Mouse (Mus musculus) kidney, adult 2 months (tissue): ENCODE measurements around the gene Aamp. TPM values are rescaled to one million over a fixed set of nuclear protein-coding genes. Genes with fewer than 3 reads are reported as not detected.
A peak's percentile ranks its signal among the peaks of the same experiment; 100 is the strongest.

ENCODE experiments used
- DNase-seq: peaks from one replicate; pipeline ENCODE4 v3.0.0; 2021
- H3K27ac ChIP-seq: fragments of 200-500 bp; 2 replicates; pipeline ENCODE4 v1.5.1; 2012; ENCODE audit warnings: low read depth, low read length, control low read depth, inconsistent platforms; ENCODE audit not compliant: insufficient read depth
- H3K27me3 ChIP-seq: fragments of 200-500 bp; replicated peaks from 2 replicates; pipeline ENCODE4 v1.6.1; 2012; ENCODE audit warnings: mild to moderate bottlenecking, moderate library complexity, low read length, inconsistent platforms; ENCODE audit not compliant: control insufficient read depth, insufficient read depth
- H3K36me3 ChIP-seq: fragments of 200-500 bp; 2 replicates; pipeline ENCODE4 v1.6.1; 2012; ENCODE audit warnings: mild to moderate bottlenecking, moderate library complexity, low read length, inconsistent platforms; ENCODE audit not compliant: control insufficient read depth, insufficient read depth
- H3K4me1 ChIP-seq: fragments of 200-500 bp; 2 replicates; pipeline ENCODE4 v1.6.1; 2011; ENCODE audit warnings: low read length; ENCODE audit not compliant: control insufficient read depth, insufficient read depth
- H3K4me3 ChIP-seq: fragments of 200-500 bp; 2 replicates; pipeline ENCODE4 v1.5.1; 2011; ENCODE audit warnings: mild to moderate bottlenecking, low read depth, low read length, control low read depth; ENCODE audit not compliant: insufficient read depth
- CTCF ChIP-seq: fragments of 200-500 bp; conservative IDR thresholded peaks from 2 replicates; pipeline ENCODE4 v1.5.1; 2011; ENCODE audit warnings: low read depth, mild to moderate bottlenecking, control low read depth, low read length, moderate library complexity, mixed read lengths; ENCODE audit not compliant: insufficient read depth, insufficient read length
- POLR2A ChIP-seq: fragments of 200-500 bp; IDR thresholded peaks from one replicate; pipeline ENCODE4 v1.6.1; 2011; ENCODE audit warnings: low read depth, low read length, control low read depth
- WGBS: fragments of 180-500 bp; shearing (Covaris S2); methylation state at CpG from one replicate; pipeline ENCODE4 v1.1.7; 2018; 5-methylcytosine and 5-hydroxymethylcytosine counted together
- polyA plus RNA-seq: library from polyadenylated mRNA; depleted of rRNA; stranded (reverse); fragments of >200 nt; gene quantifications from 2 replicates; pipeline ENCODE4 v1.2.3, GENCODE M21; 2012

The Aamp gene
- polyA plus RNA-seq, 1 experiment, result 217 TPM

DNA sequence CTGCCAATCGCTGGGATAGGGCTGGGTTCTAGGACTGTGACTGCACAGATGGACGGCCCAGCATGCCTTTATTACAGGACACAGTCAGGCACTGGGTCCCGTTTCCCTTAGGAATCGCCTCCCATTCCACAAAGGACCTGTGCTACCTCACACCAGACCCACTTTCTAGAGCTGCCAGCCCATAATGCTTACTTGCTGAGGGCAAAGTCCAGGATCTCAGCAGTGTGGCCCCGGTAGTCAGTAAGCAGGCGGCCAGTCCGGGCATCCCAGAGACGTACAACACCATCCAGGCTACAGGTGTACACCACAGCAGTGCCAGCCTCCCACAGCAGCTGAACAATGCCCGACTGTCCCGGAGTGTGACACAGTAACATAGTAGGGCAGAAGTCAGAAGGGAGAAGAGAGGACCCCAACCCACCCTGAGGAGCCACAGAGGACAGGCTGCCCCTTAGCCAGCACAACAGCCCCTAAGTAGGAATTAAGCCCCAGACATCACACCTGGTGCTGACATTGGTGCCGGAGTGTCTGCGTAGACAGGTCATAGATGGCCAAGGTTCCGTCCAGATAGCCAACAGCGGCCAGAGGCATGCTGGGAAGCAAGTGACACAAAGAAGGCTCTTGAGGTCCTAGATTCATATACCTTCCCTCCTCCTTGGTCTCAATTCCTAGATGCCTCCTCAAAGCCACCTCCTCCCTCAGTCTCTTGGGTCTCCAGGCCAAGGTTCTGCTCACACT is 3.8 kb downstream of the Aamp start:
- Histone ChIP-seq H3K27ac (no peak overlapping the region), H3K27me3 (no peaks in the 10 kb centered on the region), H3K4me3 (no peak overlapping the region), H3K4me1 (peaks cover 3% of the 10 kb centered on the region; the same call in 1 of the 2 replicates), H3K36me3 (peaks cover 3% of the 10 kb centered on the region; the same call in 1 of the 2 replicates)
- no peak for TF ChIP-seq CTCF
- TF ChIP-seq POLR2A, result no peak
- peak; percentile 38 for DNase-seq
- 75% methylated on average over 14 of the region's 14 CpGs for WGBS

DNA sequence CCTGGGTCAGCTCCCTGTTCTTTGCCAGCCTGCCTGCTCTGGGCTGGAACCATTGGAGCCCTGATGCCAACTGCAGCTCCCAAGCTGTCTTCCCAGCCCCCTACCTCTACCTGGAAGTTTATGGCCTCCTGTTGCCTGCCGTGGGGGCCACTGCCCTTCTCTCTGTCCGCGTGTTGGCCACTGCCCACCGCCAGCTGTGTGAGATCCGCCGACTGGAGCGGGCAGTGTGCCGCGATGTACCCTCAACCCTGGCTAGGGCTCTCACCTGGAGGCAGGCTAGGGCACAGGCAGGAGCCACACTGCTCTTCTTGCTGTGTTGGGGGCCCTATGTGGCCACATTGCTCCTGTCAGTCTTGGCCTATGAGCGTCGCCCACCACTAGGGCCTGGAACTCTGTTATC is 5.5 kb downstream of the Aamp start:
- TF ChIP-seq POLR2A, result no peak
- TF ChIP-seq CTCF, result no peak
- H3K4me3 ChIP-seq, result no peak overlapping the region
- H3K4me1 ChIP-seq, result peaks cover 3% of the 10 kb centered on the region; the same call in 1 of the 2 replicates
- no peak for DNase-seq
- no peak overlapping the region for H3K27ac ChIP-seq
- H3K36me3 ChIP-seq, result peaks cover 3% of the 10 kb centered on the region; the same call in 1 of the 2 replicates
- H3K27me3 ChIP-seq, result no peaks in the 10 kb centered on the region
- WGBS, result 86% methylated on average over 11 of the region's 11 CpGs

- peaks cover under 1% of the 10 kb centered on the region; the same call in 1 of the 2 replicates for H3K4me1 ChIP-seq
- no peak for TF ChIP-seq POLR2A
- no peak for TF ChIP-seq CTCF
- no peak within 1 kb of the TSS for H3K27ac ChIP-seq
- 88% methylated on average over 10 of the region's 10 CpGs for WGBS
- no peak within 1 kb of the TSS for H3K4me3 ChIP-seq
- DNase-seq, result no peak
- H3K36me3 ChIP-seq, result peaks cover 3% of the 10 kb centered on the region; the same call in 1 of the 2 replicates
- H3K27me3 ChIP-seq, result no peaks in the 10 kb centered on the region
Measured at GRCm38 (mm10) chr1:74278538-74278937, 6.0 kb downstream of the Aamp start, which contains the start of gene Gpbar1. Gene Gpbar1, plus strand, starts transcription at chr1:74278550.

GRCm38 (mm10) chr1:74277883-74278537 is 6.5 kb downstream of the Aamp start:
- WGBS, result 27% methylated on average over 8 of the region's 8 CpGs
- H3K4me3 ChIP-seq, result no peak overlapping the region
- no peaks in the 10 kb centered on the region for H3K27me3 ChIP-seq
- DNase-seq, result peak; percentile 84
- peaks cover 3% of the 10 kb centered on the region; the same call in 1 of the 2 replicates for H3K36me3 ChIP-seq
- no peaks in the 10 kb centered on the region; the same call in 1 of the 2 replicates for H3K4me1 ChIP-seq
- H3K27ac ChIP-seq, result no peak overlapping the region
- TF ChIP-seq POLR2A, result no peak
- TF ChIP-seq CTCF, result no peak

DNA sequence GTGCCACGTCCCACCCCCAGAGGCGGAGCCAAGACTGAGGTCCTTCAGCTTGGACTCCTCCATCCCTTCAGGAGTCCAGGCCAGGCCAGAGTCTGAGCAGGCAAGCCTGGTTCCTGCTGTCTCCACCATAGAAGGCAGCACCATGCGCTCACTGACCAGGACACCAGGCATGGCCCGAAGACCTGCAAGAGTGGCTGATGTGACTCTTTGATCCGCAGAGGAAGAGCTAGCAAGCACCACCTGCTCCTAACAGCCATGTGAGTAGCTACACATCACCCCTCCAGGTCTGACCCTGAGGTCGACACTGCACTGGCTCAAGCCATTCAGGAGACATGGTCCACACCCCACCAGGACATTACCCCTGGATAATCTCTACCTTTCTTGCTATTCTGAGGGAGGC is 7.5 kb downstream of the Aamp start:
- H3K4me3 ChIP-seq, result no peak overlapping the region
- no peaks in the 10 kb centered on the region; the same call in 1 of the 2 replicates for H3K4me1 ChIP-seq
- no peak overlapping the region for H3K27ac ChIP-seq
- 69% methylated on average over 6 of the region's 6 CpGs for WGBS
- no peak for TF ChIP-seq POLR2A
- TF ChIP-seq CTCF, result no peak
- H3K27me3 ChIP-seq, result no peaks in the 10 kb centered on the region
- peaks cover 3% of the 10 kb centered on the region; the same call in 1 of the 2 replicates for H3K36me3 ChIP-seq
- DNase-seq, result no peak

- no peaks in the 10 kb centered on the region for H3K27me3 ChIP-seq
- no peak overlapping the region for H3K4me3 ChIP-seq
- WGBS, result 35% methylated on average over 9 of the region's 9 CpGs
- TF ChIP-seq CTCF, result no peak
- TF ChIP-seq POLR2A, result no peak
- DNase-seq, result no peak
- H3K4me1 ChIP-seq, result no peaks in the 10 kb centered on the region; the same call in 1 of the 2 replicates
- no peak overlapping the region for H3K27ac ChIP-seq
- H3K36me3 ChIP-seq, result no peaks in the 10 kb centered on the region
Measured at GRCm38 (mm10) chr1:74275015-74275414, 9.5 kb downstream of the Aamp start.

DNA sequence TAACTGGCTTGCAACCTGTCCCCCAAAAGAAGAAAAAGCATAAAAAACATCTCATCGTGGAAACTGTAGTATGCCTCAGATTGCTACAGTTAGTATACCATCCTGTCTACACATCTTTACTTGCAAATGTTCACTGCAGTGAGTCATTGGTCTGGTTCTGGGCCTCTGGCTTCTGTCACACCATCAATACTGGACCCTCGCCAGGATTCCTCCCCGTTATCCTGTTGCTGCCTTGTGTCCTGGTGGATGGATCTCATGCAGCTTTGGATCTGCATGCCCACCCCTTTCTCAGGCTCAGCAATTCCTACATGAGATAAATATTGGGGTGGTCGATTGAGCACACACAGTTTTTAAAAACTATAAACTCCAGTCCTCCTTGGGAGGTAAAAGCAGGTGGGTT is 12.9 kb downstream of the Aamp start:
- 75% methylated on average over 4 of the region's 4 CpGs for WGBS
- H3K4me3 ChIP-seq, result no peak overlapping the region
- no peak for DNase-seq
- H3K4me1 ChIP-seq, result no peaks in the 10 kb centered on the region
- H3K27me3 ChIP-seq, result no peaks in the 10 kb centered on the region
- TF ChIP-seq CTCF, result no peak
- no peak for TF ChIP-seq POLR2A
- no peaks in the 10 kb centered on the region; the same call in 1 of the 2 replicates for H3K36me3 ChIP-seq
- no peak overlapping the region for H3K27ac ChIP-seq
